Mouse (Mus musculus): ENCODE results near the gene Gm14151.
"Not testable (repeated sequence)": the region's sequence is repeated elsewhere in the genome, so short reads cannot be mapped to it uniquely, and the experiment has no call there.

Gm14151 gene

DNA sequence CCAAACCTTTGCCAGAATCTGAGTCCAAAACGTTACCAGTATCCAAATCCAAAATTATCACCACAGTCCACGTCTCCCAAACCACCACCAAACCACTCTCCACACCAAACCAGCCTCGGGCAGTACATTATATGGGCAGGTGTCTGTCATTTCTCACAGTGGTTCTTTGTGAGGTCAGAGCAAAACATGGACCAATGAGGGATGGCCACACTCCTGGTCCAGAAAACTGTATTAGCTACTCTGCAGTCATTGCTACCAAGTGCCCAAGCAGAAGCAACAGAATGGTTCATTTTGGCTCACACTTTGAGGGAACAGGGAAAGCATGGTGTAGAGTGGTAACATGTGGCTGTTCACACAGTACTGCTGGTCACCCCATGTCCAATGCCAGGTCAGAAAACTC lies at the start of gene Gm14151:
Gene Gm14151, minus strand, starts transcription at position 101 of the 400 bp plus-strand sequence.
- DNase-seq = not testable (repeated sequence)

DNA sequence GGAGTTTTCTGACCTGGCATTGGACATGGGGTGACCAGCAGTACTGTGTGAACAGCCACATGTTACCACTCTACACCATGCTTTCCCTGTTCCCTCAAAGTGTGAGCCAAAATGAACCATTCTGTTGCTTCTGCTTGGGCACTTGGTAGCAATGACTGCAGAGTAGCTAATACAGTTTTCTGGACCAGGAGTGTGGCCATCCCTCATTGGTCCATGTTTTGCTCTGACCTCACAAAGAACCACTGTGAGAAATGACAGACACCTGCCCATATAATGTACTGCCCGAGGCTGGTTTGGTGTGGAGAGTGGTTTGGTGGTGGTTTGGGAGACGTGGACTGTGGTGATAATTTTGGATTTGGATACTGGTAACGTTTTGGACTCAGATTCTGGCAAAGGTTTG lies 5.8 kb upstream of the Gm14151 start, which contains the start of gene Gm14147:
Gene Gm14147, plus strand, starts transcription at position 301 of the 400 bp plus-strand sequence.
- DNase-seq = not testable (repeated sequence)

DNA sequence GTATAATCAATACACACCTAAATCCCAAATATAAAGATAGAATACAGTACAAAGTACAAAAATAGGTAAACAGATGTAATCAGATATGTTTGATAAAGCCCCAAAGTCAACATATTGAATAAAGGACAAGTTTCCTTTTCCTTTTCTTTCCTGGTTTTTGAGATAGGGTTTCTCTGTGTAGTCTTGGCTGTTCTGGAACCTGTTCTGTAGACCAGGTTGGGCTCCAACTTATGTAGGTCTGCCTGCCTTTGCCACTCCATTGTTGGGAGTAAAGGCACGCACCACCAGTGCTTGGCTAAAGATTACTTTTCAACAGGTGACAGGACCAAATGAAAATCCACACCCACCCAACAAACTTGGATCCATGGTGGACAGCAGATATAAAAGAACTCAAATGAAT lies 35.5 kb downstream of the Gm14151 start:
- no peak for DNase-seq

DNA sequence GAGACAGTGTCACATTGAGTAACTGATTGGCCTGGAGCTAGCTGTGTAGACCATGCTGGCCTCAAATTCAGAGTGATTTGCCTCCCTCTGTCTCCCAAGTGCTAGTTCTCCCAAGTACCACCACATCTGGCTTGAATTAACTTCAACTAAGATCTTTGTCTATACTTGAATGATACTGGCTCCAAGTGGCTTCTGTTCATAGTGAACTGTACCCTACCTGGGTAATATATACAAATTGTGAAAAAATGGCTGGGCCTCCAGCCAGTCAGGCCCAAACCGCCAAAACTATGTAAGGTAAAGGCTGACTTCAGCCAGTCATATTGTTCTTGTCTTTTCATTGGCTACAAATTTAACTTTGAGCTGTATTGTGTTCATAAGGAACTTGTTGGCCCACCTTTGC lies 51.7 kb downstream of the Gm14151 start:
- no peak for DNase-seq

DNA sequence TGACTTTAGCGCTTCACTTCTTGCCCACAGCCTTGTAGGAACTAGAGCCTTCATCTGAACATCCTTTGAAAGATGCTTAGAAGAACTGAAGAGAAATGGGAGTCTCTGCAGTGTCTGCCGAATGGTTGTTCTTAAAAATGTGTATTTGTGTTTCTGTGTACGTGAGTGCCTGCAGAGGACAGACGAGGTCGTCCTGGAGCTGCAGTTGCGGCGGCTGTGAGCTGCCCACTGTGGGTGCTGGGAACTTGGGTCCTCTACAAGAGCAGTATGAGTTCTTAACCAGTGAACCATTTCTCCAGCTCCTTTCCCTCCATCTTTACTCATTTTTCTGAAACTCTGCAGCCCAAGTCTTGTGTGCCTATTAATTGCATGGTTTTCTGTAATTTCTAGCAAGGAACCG lies 52.4 kb downstream of the Gm14151 start:
- no peak for DNase-seq

DNA sequence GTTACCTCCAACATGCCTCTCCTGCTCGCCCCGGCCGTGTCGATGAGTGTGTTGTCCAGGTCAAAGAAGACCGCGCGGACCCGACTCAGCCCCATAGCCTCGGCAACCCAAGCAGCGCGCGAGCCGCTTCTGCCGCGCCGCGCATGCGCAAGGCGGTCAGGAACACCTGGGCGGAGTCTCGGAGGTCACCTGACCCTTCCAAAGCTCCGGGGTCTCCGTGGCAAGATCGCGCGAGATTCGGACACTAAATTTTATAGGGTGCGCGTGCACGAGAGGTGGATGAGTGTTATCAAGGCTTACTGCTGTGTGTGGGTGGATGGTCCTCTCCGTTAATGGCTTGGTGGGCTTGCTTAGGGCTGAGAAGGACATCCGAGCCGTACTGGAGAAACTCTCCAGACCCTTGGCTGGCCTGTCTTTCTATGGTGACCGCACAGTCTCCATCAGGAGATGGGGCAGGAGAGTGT lies 52.9 kb downstream of the Gm14151 start, which contains the start of the genes Ninl and Nanp:
Gene Ninl, minus strand, starts transcription at position 151 of the 464 bp plus-strand sequence.
Gene Nanp, minus strand, starts transcription at position 167 of the 464 bp plus-strand sequence.
- DNase-seq = peak; percentile 96

DNA sequence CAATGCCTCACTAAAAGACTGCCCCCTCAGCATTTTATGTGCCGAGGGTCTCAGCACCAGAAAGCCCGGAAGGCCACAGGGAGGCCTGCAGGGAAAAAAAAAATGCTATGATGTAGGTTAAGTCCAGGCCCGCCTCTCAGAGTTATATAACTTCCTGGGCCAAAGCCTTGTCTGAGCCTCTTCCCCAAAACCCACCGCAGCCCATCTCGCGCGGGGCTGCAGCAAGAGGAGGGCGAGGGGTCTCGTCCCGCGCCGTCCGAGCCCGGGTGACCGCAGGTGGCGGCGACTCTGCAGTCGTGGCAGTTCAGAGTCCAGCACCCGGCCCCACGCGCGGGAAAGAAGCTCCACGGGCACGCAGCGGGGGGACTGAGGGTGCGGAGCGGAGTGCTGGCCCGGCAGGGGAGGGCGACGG lies 53.3 kb downstream of the Gm14151 start:
- DNase-seq = peak; percentile 62

DNA sequence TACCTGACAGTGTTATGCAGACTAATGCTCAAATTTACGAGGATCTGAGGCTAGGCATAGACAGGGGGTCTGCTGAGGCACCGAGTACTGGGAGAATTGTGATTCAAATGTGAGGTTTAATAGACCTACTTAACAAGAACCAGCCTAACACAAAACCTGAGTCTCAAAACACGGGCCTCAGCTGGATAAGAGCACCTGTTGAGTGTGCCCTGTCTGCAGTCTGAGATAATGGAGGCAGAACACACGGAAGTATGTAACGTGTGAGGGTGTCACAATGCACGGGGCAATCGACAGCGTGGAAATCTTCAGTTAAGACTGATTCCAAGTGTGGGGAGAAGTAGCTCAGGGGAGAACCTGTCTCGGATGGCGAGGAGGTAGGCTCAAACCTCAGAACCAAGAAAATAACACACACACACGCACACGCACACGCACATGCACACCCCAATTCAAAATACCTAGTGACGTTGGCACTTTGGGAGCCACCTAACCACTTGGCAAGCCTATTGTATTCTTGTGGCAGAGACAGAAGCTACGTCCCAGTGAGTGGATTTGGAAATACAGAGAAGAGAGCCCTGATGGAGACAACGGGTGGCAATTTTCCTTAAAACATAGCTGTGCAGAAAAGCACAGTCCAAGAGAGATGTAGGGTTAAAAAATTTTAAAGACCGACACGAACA lies 54.1 kb downstream of the Gm14151 start:
- DNase-seq = peak; percentile 10

DNA sequence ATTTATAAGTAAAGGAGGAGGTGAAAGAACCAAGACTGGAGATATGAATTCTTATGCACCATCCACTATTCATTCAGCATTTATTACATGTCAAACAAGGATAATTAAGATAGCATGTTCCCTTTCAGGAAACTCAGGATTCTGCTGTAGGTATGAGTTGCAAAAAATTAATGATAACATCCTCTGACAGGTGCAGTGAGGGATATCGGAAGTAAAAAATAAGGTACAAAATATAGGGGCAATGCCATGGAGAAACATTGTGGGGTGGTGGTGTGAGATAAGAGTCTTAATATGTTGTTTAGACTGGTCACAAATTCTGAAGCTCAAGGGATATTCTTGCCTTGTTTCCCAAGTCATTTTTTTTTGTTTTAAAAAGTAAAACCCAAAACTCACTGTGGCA lies 54.9 kb downstream of the Gm14151 start:
- DNase-seq = no peak
